Mouse (Mus musculus): Measurements from ENCODE around the gene Capn1.
"Not testable (repeated sequence)": the region's sequence is repeated elsewhere in the genome, so short reads cannot be mapped to it uniquely, and the experiment has no call there.

Gene Capn1

DNA sequence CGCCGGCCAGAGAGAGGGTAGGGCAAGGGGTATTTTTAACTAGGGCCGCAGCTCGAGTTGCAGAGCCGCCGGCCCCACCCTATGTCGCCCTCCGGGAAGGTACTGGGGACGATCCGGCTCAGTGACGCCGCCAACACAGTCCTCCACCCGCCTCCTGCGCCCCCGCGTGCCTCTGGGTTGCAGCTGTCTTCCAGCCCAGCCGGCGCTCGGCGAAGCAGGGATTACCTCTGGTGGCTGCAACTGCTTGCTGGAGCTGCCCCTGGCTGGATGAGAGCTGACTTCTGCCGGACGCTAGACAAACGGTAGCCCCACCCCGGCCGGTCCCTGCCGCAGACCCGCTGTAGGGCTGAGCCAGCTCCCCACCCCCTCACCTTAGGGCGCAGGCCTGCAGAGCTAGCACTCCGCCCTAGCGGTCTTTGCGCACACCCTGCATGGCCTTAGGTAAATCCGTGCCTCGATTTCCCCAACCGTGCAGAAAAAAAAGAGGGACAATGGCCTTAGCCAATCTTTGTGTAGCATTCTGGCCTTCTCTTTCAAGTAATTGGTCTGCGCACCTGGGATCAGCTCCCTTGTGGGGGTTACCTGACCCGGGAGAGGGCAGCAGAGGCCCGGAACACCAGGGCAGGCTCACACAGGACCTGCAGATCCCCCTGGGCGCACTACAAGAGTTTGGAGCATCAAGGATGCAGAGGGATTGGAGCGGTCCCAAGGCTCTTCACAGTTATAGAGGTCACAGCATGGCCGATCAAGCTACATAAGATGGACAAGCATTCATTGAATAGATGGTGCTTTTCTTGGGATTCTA lies at the start of gene Capn1:
Capn1 (minus strand) TSS at position 387 of the 805 bp plus-strand sequence.
- peak; percentile 59 to 63 for DNase-seq

DNA sequence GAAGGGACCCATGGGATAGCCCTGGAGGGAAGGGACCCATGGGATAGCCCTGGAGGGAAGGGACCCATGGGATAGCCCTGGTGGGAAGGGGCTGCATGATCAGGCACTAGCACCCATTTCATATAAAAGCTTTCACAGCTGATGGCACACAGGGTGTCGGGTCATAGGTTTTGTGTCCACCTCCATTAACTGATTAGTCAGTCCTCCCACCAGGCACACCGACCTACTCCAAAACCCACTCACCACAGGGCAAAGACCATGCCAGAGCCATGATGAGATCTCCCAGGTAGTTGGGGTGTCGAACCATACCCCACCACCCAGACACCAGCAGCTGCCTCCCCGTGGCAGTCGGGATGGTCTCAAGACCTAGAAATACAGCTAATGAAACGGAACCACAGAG lies 47.4 kb upstream of the Capn1 start:
- DNase-seq, result no peak

DNA sequence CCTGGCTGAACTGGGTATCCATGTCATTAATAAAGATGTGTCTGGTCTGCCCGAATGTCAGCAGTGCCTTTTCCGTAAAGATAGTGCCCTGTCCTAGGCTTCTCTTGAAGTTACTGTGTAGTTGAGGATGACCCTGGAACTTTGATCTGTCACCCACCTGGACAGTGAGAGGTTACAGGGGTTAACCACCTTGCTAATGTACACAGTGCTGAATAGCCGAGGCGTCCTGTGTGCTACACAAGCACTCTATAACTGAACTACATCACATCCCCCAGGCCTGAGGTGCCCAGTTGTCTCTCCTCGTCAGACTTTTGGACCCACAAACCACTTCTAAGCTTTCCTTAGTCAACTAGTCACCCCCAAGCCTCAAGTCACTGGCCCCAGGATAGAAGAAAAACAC lies 46.7 kb upstream of the Capn1 start:
- DNase-seq, result no peak

DNA sequence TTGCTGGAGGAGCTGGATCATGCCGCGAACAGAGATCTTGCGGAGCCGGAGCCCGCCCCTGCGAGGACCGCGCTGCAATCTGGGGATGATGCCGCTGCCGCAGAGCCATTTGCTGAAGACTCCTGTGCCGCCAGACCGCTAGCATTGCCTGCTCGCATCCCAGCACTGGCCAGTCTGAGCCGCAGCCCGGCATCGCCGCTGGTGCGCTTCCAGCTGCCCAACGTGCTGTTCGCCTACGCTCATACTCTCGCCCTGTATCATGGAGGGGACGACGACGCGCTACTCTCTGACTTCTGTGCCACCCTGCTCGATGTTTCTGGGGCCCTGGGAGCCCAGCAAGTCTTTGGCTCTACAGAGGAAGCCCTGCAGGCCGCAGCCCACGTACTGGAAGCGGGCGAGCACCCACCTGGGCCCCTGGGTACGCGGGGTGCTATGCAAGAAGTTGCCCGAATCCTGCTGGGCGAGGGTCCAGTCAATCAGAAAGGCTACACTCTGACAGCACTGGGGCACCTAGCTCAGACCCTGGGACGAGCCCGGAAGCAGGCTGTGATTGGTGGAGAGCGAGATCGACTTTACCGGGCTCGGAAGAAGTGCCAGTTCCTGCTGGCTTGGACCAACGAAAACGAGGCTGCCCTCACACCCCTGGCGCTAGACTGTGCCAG lies 46.1 kb upstream of the Capn1 start:
- DNase-seq, result peak; percentile 50 to 55

DNA sequence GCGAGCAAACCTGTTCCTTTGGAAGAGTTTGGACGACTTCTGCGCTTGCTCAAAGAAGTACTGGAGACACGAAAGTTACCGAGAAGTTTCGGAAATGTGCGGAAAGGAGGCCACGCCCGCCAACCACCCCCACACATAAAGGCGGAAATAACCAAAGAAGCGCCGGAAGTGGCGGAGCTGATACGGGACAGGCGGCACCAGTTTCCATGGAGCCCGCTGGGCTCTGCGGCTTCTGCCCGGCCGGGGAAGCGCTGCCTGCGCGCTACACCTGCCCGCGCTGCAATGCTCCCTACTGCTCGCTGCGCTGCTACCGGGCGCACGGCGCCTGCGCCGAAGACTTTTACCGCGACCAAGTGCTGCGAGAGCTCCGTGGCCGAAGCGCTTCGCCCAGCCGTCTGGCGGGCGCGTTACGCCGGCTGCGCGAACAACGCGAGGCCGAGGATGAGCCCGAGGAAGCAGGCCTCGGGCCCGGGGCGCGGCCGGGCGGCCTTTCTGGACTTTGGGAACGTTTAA lies 45.4 kb upstream of the Capn1 start, which contains the start of gene Znhit2:
Znhit2 (plus strand) TSS at position 172 of the 513 bp plus-strand sequence.
- DNase-seq, result peak; percentile 93 to 95

DNA sequence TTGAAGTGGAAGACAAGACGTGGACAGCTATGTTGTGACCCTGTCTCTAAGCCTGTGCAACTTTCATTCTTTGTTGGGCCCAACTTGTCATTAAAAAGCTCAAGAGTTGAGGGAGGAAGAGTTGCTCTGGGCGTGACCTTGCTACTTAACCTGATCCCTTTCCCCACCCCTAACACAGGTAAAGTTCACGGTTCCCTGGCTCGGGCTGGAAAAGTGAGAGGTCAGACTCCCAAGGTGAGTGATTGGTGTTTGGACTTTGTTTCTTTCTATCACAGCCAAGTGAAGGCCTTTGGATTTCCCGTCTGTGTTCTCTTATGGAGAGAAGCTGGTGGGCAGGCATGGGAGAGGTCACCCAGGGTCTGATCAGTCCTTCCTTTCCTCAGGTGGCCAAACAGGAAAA lies 43.3 kb upstream of the Capn1 start:
- DNase-seq, result no peak

DNA sequence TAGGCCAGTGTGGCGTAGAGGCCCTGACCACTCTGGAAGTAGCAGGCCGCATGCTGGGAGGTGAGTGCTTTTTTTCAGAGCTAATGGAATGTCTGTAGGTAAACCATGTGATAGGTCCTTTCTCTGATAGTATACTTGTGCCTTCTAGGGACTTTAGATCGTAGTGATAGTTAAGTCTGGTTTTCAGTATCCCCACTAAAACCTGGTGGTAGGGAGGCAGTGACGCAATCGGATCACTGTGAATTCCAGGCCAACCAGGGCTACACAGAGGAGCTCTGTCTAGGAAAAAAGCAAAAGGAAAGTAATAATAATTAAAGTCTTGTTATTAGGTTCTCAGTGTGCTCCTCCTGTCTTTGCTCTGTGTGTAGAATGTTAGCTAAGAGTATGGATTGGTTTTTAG lies 42.8 kb upstream of the Capn1 start:
- DNase-seq, result no peak

DNA sequence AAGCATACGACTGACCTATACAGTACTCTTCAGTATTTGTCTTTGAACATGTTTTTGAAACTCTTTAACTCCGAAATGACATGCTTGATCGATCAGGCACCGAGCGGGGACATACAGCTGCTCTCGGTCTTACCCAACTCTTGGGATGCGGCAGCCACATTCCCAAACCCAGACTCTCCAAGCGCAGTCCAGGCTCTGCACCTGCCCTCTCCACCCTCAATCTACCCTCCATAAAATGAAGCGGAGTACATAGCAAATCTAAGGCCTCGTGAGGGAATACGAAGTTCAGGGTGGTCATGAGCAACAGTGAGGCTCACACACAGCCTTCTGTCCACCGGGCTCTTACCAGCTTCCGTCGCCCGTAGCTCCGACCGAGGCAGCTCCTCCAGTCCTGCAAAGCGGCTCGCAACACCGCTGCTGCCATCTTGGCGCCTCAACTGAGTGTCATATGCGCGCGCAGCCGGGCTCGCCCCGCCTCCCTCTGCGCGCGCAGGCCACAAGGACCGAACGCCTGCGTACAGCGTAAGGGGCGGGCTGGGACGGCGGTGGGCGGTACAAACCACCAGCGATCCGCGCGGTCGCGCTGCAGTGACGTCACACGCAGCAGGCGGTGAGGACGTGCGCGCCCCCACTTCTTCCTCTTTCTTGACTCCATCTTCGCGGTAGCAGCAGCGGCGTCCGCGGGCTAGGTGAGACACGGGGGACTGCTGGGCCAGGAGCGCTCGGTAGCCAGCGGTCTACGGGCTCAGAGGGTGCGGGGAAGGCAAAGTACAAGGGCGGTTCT lies 41.8 kb upstream of the Capn1 start, which contains the start of the genes Mrpl49 and Fau:
Mrpl49 (minus strand) TSS at position 473 of the 784 bp plus-strand sequence.
Fau (plus strand) TSS at position 532 of the 784 bp plus-strand sequence.
- peak; percentile 99 for DNase-seq

DNA sequence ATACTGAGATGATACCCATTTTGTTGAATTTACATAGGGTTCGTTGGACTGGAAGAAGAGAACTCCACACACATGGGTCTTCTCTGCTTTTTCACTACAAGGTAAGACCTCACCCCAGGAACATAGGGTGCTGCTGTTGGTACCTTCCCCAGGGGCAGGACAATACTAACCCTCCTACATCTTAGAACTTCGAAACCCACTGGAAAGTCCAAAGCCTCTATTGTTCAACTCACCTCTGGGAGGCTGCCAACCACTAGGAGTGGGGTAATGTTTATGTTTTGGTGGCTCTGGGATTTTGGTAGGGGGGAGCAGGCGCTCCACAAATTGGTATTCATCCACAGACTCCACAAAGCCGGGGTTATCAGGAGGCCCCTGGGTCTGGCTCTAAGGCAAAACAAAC lies 41.0 kb upstream of the Capn1 start:
- DNase-seq, result no peak

DNA sequence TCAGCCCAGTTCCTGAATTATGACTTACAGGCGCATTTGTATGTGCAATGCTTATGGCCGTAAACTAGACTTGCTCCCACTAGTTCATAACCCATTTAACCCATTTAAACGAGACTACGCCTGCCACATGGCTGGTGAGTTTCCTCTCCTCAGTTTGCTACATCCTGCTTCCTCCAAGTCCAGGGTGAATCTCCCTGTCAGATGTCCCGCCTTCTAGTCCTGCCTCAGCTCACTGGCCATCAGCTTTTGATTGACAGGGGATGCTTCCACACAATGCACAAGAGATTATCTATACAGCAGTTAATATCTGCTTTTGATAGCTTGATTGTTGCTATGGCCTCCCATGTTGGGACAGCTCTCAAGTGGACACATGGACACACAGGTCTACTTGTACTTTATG lies 38.6 kb upstream of the Capn1 start:
- DNase-seq, result no peak

DNA sequence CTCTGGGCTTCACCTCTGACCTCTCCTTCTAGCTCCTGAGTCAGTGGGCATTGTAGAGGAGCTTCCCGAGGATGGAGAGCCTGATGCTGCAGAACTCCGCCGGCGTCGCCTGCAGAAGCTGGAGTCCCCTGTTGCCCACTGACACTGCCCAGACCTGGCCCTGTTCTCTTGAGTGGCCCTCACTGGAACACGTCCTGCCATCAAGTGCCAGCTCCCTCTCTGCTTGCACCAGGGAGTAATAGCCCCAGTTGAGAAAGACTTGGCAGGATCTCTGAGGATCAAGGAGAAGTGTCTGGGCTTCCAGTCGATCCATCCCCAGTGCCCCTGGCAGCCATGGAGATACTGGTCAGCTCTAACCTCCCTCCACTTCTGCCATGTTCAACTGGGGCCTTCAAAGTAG lies 36.8 kb upstream of the Capn1 start:
- DNase-seq, result no peak

DNA sequence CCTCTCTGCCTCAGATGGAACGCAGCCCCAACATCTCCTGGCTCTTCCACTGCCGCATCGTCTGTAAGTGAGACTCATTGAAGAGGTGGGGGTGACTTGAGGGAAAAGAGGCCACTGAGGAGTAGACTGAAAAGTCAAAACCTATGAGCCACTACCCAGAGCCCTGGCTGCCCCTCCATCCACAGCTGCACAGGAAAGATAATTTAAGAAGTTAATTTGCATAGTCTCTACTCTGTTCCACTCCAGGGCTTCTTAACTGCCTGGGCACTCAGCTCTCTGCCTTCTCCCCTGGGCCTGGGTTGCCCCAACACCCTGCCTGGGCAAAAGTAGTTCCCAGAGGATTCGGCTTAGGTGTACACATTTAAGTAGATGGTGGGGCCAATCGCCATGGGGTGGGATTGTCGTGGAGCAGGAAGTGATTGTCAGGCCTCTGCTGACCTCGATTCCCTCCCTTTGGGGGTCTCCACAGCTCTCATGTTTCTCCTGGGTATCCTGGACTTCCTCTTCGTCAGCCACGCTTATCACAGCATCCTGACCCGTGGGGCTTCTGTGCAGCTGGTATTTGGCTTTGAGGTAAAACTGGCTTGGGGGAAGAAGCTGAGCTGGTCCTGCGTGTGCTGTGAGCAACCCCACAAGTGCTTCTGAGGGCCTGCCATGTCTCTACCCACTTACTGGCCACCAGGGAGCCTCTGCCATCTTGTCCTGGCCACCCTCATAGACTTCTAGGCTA lies 33.1 kb upstream of the Capn1 start:
- DNase-seq, result peak; percentile 71 to 72

DNA sequence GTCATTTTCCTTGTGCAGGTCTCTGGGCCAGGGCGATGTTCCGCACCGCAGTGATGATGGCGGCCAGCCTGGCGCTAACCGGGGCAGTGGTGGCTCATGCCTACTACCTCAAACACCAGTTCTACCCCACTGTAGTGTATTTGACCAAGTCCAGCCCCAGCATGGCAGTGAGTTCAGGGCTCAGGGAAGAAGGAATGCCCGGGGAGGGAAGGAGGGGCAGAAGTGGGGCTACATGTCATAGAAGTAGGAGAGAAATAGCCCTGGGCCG lies 32.1 kb upstream of the Capn1 start:
- DNase-seq, result no peak

DNA sequence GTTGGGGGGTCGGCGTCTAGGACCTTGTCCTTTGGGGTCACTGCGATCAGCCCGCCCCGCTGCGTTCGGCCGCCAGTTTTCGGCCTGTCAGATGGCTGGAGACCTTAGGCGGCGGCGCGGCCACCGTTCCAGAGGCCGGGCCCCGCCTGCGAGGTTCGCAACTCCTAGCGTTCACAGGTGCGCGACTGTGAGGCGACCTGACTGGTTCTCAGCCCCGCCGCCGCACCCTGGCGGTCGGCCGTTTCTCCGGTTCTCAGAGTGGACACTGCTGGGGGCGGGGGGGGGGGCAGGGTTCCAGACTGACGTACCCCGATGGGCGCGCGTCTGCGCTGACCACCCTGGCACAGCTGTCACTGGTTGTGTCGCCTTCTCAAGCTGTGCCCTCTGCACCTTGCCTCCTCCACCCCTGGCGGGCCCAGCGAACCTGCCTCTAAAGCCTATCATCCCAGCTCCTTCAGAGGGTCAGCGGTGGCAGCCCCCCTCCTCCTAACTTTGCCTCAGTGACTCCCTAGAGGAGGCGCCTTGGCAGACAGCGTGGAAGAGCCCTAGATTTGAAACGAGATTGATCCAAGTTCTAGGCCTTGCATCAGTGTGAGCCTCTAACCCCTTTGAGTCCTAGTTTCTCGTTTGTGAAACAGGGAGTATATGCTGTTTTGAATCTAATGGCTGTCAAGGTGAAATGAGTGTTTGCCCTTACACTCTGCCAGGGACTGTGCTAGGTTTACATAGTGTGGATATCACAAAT lies 31.6 kb upstream of the Capn1 start:
- peak in 1 of 2 experiments; percentile 35 for DNase-seq

DNA sequence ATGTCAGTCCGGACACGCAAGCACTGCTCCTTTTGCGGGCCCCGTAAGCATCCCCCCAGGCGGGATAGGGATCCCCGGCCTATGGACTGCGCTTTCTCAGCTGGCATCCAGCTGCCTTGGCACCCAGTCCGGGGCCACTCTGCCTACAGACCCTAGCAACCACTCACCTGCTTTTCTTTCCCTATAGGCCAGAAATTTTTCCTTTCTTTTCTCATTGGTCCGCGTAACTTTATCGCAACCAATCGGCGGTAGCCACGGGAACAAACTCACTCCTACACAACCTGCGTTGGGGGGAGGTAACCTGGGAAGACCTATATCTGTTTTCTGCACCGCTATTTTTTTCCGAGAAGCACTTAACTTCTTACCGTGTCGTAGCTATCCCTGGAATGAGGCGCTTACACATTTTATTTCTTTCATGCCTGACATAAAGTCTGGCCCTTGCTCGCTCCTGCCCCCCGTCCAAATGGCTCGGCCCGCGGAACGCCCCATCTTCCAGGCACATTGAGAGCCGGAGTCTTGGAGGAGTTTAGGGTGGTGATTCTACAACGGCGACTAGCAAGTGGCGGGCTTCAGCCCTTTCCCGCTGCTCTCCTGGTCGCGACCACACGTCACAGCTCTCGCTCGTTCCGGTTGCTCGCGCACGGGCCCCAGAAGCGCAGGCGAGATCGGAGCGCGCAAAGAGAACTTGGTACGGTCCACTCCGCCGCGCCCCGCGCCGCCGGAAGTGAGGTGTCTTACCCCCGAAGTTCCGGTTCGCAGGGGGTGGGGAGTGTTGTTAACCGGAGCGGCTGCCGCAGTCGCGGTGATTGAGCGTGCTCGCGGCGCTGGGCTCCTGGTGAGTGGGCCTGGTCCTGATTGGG lies 30.8 kb upstream of the Capn1 start, which contains the start of gene Syvn1:
Syvn1 (plus strand) TSS at position 283 of the 860 bp plus-strand sequence.
- peak; percentile 89 to 92 for DNase-seq

DNA sequence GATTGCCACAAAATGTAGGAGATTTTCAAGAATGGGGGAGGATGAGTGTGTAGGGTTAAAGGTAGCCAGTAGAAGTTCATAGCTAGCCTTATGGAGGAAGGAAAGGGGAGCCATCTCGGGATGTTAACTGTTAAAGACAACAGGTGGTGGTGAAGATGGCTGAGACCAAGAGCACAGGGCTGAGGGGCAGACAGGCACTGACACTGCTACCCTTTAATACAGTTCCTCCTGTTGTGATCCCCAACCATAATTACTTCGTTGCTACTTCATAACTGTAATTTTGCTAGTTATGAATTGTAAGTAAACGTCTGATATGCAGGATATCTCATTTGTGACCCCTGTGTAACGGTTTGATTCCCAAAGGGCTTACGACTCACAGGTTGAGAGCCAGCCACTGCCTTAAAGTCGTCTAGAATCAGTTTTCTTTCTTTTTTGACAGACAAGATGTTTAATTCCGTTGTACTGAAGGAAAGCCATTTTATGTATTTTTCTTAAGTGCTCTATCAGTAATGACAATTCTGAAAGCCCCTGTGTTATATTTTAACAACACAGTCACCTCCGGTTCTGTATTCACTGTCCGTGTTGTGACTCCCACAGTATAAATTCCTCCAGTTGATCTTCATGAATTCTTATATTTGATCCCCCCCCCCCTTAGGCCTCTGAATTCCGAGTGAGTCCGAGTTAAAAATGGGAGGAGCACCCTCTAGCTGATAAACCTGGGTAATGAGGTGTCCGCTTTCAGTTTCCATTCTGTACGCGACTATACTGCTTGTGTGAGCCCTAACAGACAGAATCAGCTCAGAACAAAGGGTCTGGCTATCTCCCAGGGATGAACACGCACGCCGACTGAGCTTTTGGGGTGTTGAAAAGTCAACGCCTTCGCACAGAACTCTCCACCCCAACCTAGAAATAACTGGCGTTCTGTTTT lies 29.9 kb upstream of the Capn1 start:
- DNase-seq, result no peak

DNA sequence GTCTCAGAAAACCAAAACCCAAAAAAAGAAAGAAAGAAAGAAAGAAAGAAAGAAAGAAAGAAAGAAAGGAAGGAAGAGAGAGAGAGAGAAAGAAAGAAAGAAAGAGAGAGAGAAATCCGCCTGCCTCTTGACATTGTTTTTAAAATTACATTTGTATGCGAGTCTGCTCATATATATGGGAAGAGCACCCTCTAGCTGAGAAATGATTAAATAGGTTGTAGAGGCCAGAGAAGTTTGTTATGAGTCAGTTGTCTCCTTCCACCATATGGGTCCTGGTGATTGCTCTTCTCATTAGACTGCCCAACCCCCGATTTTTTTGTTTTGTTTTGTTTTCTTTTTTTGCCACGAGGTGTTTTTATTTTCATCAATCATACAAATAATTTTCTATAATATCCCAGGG lies 28.4 kb upstream of the Capn1 start:
- not testable (repeated sequence) for DNase-seq

DNA sequence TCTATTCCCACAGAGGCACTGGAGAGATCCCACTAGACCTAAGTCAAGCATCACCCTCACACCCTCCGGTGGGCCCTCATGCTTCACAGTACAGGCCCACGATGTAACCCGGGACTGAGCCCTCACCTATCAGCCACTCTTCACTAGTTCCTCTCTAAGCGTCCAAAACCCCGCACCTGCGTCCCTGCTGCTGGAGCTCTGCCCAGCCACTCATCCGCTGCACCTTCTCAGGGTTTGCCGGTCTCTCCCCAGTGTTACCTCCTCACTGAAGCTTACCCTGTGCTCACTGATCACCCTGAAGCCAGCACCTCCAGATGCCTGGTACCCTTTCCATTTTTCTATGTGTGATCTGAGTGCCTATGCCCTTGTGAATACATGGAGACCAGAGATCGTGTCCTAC lies 26.6 kb upstream of the Capn1 start:
- DNase-seq, result no peak

DNA sequence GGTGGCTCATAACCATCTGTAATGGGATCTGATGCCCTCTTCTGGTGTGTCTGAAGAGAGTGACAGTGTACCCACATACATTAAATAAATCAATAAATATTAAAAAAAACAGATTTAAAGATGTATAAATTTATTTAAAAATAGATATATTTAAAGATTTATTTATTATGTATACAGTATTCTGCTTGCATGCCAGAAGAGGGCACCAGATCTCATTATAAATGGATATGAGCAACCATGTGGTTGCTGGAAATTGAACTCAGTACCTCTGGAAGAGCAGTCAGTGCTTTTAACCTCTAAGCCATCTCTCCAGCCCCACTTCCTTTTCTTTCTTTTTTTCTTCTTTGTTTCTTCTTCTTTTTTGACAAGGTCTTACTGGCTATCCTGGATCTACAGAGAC lies 24.3 kb upstream of the Capn1 start:
- peak in 1 of 2 experiments; percentile 35 for DNase-seq

DNA sequence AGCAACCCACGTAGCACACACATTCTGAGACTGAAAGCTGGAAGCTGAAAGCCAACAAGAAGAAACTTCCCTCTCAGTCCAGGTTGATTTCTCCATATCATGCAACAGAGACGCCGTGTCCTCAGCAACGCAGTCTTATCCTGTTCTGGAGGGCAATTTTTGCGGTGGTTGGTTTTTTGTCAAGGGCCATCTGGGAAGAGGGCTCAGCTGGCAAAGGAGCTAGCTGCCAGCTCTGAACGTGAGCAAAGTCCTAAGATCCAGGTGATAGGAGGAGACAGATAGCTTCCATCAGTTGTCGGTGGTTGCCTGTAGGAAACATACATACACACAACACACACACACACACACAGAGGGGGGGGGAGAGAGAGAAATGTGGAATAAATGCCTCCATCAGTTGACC lies 22.6 kb upstream of the Capn1 start:
- no peak for DNase-seq

Measured in B cell, adult 2 months (primary cell).